Mouse (Mus musculus): Measurements from ENCODE around the gene Bloc1s4.

DNA sequence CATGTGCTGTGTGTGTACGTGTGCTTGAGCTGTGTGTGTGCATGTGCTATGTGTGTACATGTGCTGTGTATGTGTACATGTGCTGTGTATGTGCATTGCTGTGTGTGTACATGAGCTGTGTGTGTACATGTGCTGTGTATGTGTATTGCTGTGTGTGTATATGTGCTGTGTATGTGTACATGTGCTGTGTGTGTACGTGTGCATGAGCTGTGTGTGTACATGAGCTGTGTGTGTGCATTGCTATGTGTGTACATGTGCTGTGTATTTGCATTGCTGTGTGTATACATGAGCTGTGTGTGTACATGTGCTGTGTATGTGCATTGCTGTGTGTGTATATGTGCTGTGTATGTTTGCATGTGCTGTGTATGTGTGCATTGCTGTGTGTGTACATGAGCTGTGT lies 31.1 kb upstream of the Bloc1s4 start:
- TF ChIP-seq CTCF (IDR thresholded peaks at IDR 0.05; ENCODE audit: borderline replicate concordance, control insufficient read depth, extremely low read depth, insufficient read depth, low read length, poor library complexity) (no peak), POLR2A (IDR thresholded peaks at IDR 0.05; ENCODE audit: control insufficient read depth, extremely low read depth, insufficient read depth, low read length, poor library complexity) (no peak)
